Mouse (Mus musculus) intestine, embryonic 14.5 days (tissue): ENCODE data around the gene Mmp14. TPM values are rescaled to one million over a fixed set of nuclear protein-coding genes. Genes with fewer than 3 reads are reported as not detected.

ENCODE experiments used
- ATAC-seq: fragments of 200-750 bp; cut with Nextera tagmentation; replicated peaks from 2 replicates; pipeline ENCODE4 v1.8.0; 2017; ENCODE audit warnings: low read depth, moderate number of reproducible peaks, moderate TSS enrichment, moderate library complexity; ENCODE audit not compliant: low FRiP score, low TSS enrichment
- DNase-seq: peaks from one replicate; pipeline ENCODE4 v3.0.0-alpha.2; 2018; ENCODE audit warnings: low spot score
- H3K27ac ChIP-seq: fragments of 300-500 bp; sonication (generic); 2 replicates; pipeline ENCODE4 v1.5.1; 2014; ENCODE audit warnings: low read depth, mild to moderate bottlenecking, control low read depth
- H3K27me3 ChIP-seq: fragments of 300-500 bp; sonication (generic); replicated peaks from 2 replicates; pipeline ENCODE4 v1.6.1; 2014; ENCODE audit warnings: low read length, control low read depth; ENCODE audit not compliant: control insufficient read depth, insufficient read depth
- H3K36me3 ChIP-seq: fragments of 300-500 bp; sonication (generic); 2 replicates; pipeline ENCODE4 v1.6.1; 2014; ENCODE audit warnings: low read length, control low read depth; ENCODE audit not compliant: control insufficient read depth, insufficient read depth
- H3K4me1 ChIP-seq: fragments of 300-500 bp; sonication (generic); replicated peaks from 2 replicates; pipeline ENCODE4 v1.6.1; 2014; ENCODE audit warnings: low read length, control low read depth, mixed read lengths; ENCODE audit not compliant: control insufficient read depth, insufficient read depth
- H3K4me2 ChIP-seq: fragments of 300-500 bp; sonication (generic); 2 replicates; pipeline ENCODE4 v1.6.1; 2014; ENCODE audit warnings: low read length
- H3K4me3 ChIP-seq: fragments of 300-500 bp; sonication (generic); 2 replicates; pipeline ENCODE4 v1.5.1; 2014; ENCODE audit warnings: low read depth, low read length, control low read depth, mixed read lengths
- H3K9ac ChIP-seq: fragments of 300-500 bp; sonication (generic); 2 replicates; pipeline ENCODE4 v1.6.1; 2014; ENCODE audit warnings: mild to moderate bottlenecking, low read length
- H3K9me3 ChIP-seq: fragments of 300-500 bp; sonication (generic); 2 replicates; pipeline ENCODE4 v1.6.1; 2016; ENCODE audit warnings: low read length, control low read depth; ENCODE audit not compliant: control insufficient read depth
- WGBS: fragments of 180-500 bp; shearing (Covaris S2); extraction: QIAGEN DNeasy Blood & Tissue Kit; methylation state at CpG from one replicate; pipeline ENCODE4 v1.1.7; 2014; 5-methylcytosine and 5-hydroxymethylcytosine counted together
- polyA plus RNA-seq: library from polyadenylated mRNA; unstranded; fragments of >200 nt; fragmentation: Nextera tagmentation; extraction: Ambion mirVana; gene quantifications from 2 replicates; pipeline ENCODE4 v1.2.1, GENCODE M21; 2014

The Mmp14 gene
- polyA plus RNA-seq, 1 experiment from 2014 or later, result 133 TPM

- H3K4me3 ChIP-seq, result no peak overlapping the region
- H3K9me3 ChIP-seq, result no peaks in the 10 kb centered on the region
- no peak for DNase-seq
- H3K4me2 ChIP-seq, result no peak overlapping the region
- H3K4me1 ChIP-seq, result 0 out of 2 replicates have a peak, but pooled peaks cover 3% of the 10 kb centered on the region
- no peak for ATAC-seq
- no peak overlapping the region for H3K9ac ChIP-seq
- 41% methylated on average over 9 of the region's 9 CpGs for WGBS
- H3K27me3 ChIP-seq, result peaks cover 24% of the 10 kb centered on the region
- no peaks in the 10 kb centered on the region for H3K36me3 ChIP-seq
- H3K27ac ChIP-seq, result no peak overlapping the region
These were observed 51.1 kb downstream of the Mmp14 start for GRCm38 (mm10) chr14:54482498-54482897.

- H3K4me3 ChIP-seq, result no peak overlapping the region
- H3K9ac ChIP-seq, result no peak overlapping the region
- no peaks in the 10 kb centered on the region for H3K27me3 ChIP-seq
- no peak overlapping the region for H3K4me2 ChIP-seq
- H3K4me1 ChIP-seq, result no peaks in the 10 kb centered on the region
- ATAC-seq (no peak), DNase-seq (no peak)
- H3K9me3 ChIP-seq, result no peaks in the 10 kb centered on the region
- no peak overlapping the region for H3K27ac ChIP-seq
- no peaks in the 10 kb centered on the region for H3K36me3 ChIP-seq
- 91% methylated on average over 7 of the region's 7 CpGs for WGBS
These were observed 54.5 kb downstream of the Mmp14 start for GRCm38 (mm10) chr14:54485899-54486298.

- DNase-seq (no peak), ATAC-seq (no peak)
- Histone ChIP-seq H3K4me2 (no peak overlapping the region), H3K4me1 (no peaks in the 10 kb centered on the region), H3K36me3 (no peaks in the 10 kb centered on the region), H3K9me3 (no peaks in the 10 kb centered on the region), H3K4me3 (no peak overlapping the region), H3K27ac (no peak overlapping the region), H3K9ac (no peak overlapping the region), H3K27me3 (no peaks in the 10 kb centered on the region)
- 74% methylated on average over 2 of the region's 2 CpGs for WGBS
These were observed 56.3 kb downstream of the Mmp14 start for GRCm38 (mm10) chr14:54487732-54488131.

GRCm38 (mm10) chr14:54488350-54488749 lies 56.9 kb downstream of the Mmp14 start:
- Histone ChIP-seq H3K27ac (no peak overlapping the region), H3K4me3 (no peak overlapping the region), H3K4me1 (no peaks in the 10 kb centered on the region), H3K36me3 (no peaks in the 10 kb centered on the region), H3K9ac (no peak overlapping the region), H3K27me3 (no peaks in the 10 kb centered on the region), H3K9me3 (no peaks in the 10 kb centered on the region), H3K4me2 (no peak overlapping the region)
- no peak for DNase-seq
- ATAC-seq, result no peak

GRCm38 (mm10) chr14:54492345-54493131 lies 61.1 kb downstream of the Mmp14 start:
- H3K36me3 ChIP-seq, result no peaks in the 10 kb centered on the region
- DNase-seq (no peak), ATAC-seq (no peak)
- H3K4me2 ChIP-seq, result no peak overlapping the region
- no peak overlapping the region for H3K9ac ChIP-seq
- no peak overlapping the region for H3K27ac ChIP-seq
- H3K27me3 ChIP-seq, result no peaks in the 10 kb centered on the region
- no peaks in the 10 kb centered on the region for H3K9me3 ChIP-seq
- 70% methylated on average over 18 of the region's 18 CpGs for WGBS
- no peak overlapping the region for H3K4me3 ChIP-seq
- no peaks in the 10 kb centered on the region for H3K4me1 ChIP-seq

- Histone ChIP-seq H3K4me1 (no peaks in the 10 kb centered on the region), H3K9ac (no peak overlapping the region), H3K9me3 (no peaks in the 10 kb centered on the region), H3K4me3 (no peak overlapping the region), H3K36me3 (no peaks in the 10 kb centered on the region), H3K4me2 (no peak overlapping the region), H3K27ac (no peak overlapping the region), H3K27me3 (no peaks in the 10 kb centered on the region)
- 91% methylated on average over 5 of the region's 5 CpGs for WGBS
- DNase-seq, result no peak
- no peak for ATAC-seq
These were observed 61.8 kb downstream of the Mmp14 start for GRCm38 (mm10) chr14:54493236-54493635.

- no peaks in the 10 kb centered on the region for H3K36me3 ChIP-seq
- H3K27me3 ChIP-seq, result no peaks in the 10 kb centered on the region
- H3K4me3 ChIP-seq, result no peak overlapping the region
- no peak for ATAC-seq
- WGBS, result 3% methylated on average over 3 of the region's 3 CpGs
- no peak overlapping the region for H3K4me2 ChIP-seq
- H3K9ac ChIP-seq, result no peak overlapping the region
- DNase-seq, result peak; percentile 74
- H3K4me1 ChIP-seq, result no peaks in the 10 kb centered on the region
- H3K9me3 ChIP-seq, result no peaks in the 10 kb centered on the region
- H3K27ac ChIP-seq, result no peak overlapping the region
These were observed 62.8 kb downstream of the Mmp14 start for GRCm38 (mm10) chr14:54494234-54494633.

Other genes with a start within 250 kb of the Mmp14 start
- gene Dad1, start 177.5 kb upstream of the Mmp14 start, polyA plus RNA-seq, result 414 and 449 TPM in 2 replicates
- 46.9 and 53.5 TPM in 2 replicates for gene Abhd4, start 177.4 kb upstream of the Mmp14 start, polyA plus RNA-seq
- gene Olfr49, start 146.7 kb upstream of the Mmp14 start, polyA plus RNA-seq, result not detected in 2 replicates
- gene Oxa1l, start 70.8 kb upstream of the Mmp14 start, polyA plus RNA-seq, result 57.0 and 59.4 TPM in 2 replicates
- 19.3 and 21.5 TPM in 2 replicates for gene Slc7a7, start 13.8 kb upstream of the Mmp14 start, polyA plus RNA-seq
- gene Mrpl52, start 4.7 kb upstream of the Mmp14 start, polyA plus RNA-seq, result 316 and 324 TPM in 2 replicates
- 43.7 and 50.7 TPM in 2 replicates for gene Lrp10, start 32.5 kb downstream of the Mmp14 start, polyA plus RNA-seq
- gene Rem2, start 44.5 kb downstream of the Mmp14 start, polyA plus RNA-seq, result 2.9 and 3.7 TPM in 2 replicates
- gene Prmt5, start 85.9 kb downstream of the Mmp14 start, polyA plus RNA-seq, result 89.6 and 99.5 TPM in 2 replicates
- gene Haus4, start 123.0 kb downstream of the Mmp14 start, polyA plus RNA-seq, result 57.9 and 58.2 TPM in 2 replicates
- 14.5 and 19.0 TPM in 2 replicates for gene Ajuba, start 145.9 kb downstream of the Mmp14 start, polyA plus RNA-seq
- gene 4931414P19Rik, start 174.4 kb downstream of the Mmp14 start, polyA plus RNA-seq, result 6.6 and 7.1 TPM in 2 replicates
- gene Psmb5, start 186.4 kb downstream of the Mmp14 start, polyA plus RNA-seq, result 395 and 412 TPM in 2 replicates
- not detected in 2 replicates for gene Psmb11, start 189.8 kb downstream of the Mmp14 start, polyA plus RNA-seq
- gene Gm17606, start 209.3 kb downstream of the Mmp14 start, polyA plus RNA-seq, result not detected in 2 replicates
- 4.0 and 4.9 TPM in 2 replicates for gene Cdh24, start 209.8 kb downstream of the Mmp14 start, polyA plus RNA-seq